Mouse (Mus musculus) hematopoietic stem cell, adult 5-6 weeks (primary cell): ENCODE measurements around the gene Mmp23. TPM values are rescaled to one million over a fixed set of nuclear protein-coding genes. Genes with fewer than 3 reads are reported as not detected.
"Not testable (repeated sequence)": the region's sequence is repeated elsewhere in the genome, so short reads cannot be mapped to it uniquely, and the experiment has no call there.

Source experiments
- ATAC-seq, 2 experiments: fragments of 125-278 bp in 1 of 2; replicated peaks in 1 of 2; 2 replicates each; pipeline ENCODE4 v1.8.0; 2016 to 2017; ENCODE audit warnings: inconsistent platforms in 2 of 2, mild to moderate bottlenecking in 2 of 2, moderate number of reproducible peaks in 2 of 2, low read depth in 1 of 2, moderate TSS enrichment in 1 of 2; ENCODE audit not compliant: low FRiP score in 2 of 2, poor library complexity in 2 of 2, severe bottlenecking in 2 of 2, insufficient read depth in 1 of 2, low TSS enrichment in 1 of 2
- total RNA-seq: library from RNA; stranded (forward); fragments of 172-1452, 232-1000 nt; gene quantifications from 2 replicates; pipeline ENCODE4 v1.2.3, GENCODE M21; 2017

The Mmp23 gene
- not detected in 2 replicates for total RNA-seq

- peak in 1 of 2 experiments; percentile 27; a peak in 2 of 4 replicates for ATAC-seq
Observed at GRCm38 (mm10) chr4:155653086-155653450, at the start of gene Mmp23. Gene Mmp23 (minus strand): TSS chr4:155653384.

GRCm38 (mm10) chr4:155700425-155700824 lies 47.2 kb upstream of the Mmp23 start:
- ATAC-seq: no peak

GRCm38 (mm10) chr4:155696261-155697255 lies 43.4 kb upstream of the Mmp23 start:
- ATAC-seq: no peak

GRCm38 (mm10) chr4:155695531-155696062 lies 42.4 kb upstream of the Mmp23 start:
- no peak for ATAC-seq

- peak; percentile 46 to 66; a peak in 3 of 4 replicates for ATAC-seq
Observed at GRCm38 (mm10) chr4:155694482-155695401, 41.6 kb upstream of the Mmp23 start.

DNA sequence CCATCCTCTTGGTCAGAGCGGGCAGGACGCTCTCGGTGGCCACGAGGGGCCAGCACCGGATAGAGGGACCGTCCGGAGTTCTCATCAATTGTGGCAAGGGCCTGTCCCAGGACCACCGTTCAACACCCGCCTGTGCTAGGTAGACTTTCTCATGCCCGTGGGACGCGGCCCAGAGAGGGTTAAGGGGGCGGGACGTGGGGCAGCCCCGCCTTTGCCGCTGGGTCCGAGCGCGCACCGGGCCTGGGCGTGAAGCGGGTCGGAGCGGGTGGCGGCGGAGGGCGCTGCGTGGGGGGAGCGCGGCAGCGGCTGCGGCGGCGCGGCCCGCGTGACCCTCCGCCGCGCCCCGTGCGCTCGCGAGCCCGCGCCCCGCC lies 40.9 kb upstream of the Mmp23 start, which contains the start of gene Fndc10:
Gene Fndc10, plus strand, starts transcription at position 232 of the 371 bp plus-strand sequence.
- ATAC-seq: peak in 1 of 2 experiments; percentile 46; a peak in 2 of 4 replicates

GRCm38 (mm10) chr4:155692421-155692820 lies 39.2 kb upstream of the Mmp23 start:
- no peak for ATAC-seq

GRCm38 (mm10) chr4:155690571-155691375 lies 37.6 kb upstream of the Mmp23 start:
- ATAC-seq: no peak

- not testable (repeated sequence) for ATAC-seq
Observed at GRCm38 (mm10) chr4:155687764-155688163, 34.6 kb upstream of the Mmp23 start.

- ATAC-seq: not testable (repeated sequence)
Observed at GRCm38 (mm10) chr4:155683670-155684277, 30.6 kb upstream of the Mmp23 start.

- ATAC-seq: peak in 1 of 2 experiments; percentile 45; a peak in 2 of 4 replicates
Observed at GRCm38 (mm10) chr4:155675991-155676390, 22.8 kb upstream of the Mmp23 start.

- ATAC-seq: no peak
Observed at GRCm38 (mm10) chr4:155672082-155672481, 18.9 kb upstream of the Mmp23 start.

DNA sequence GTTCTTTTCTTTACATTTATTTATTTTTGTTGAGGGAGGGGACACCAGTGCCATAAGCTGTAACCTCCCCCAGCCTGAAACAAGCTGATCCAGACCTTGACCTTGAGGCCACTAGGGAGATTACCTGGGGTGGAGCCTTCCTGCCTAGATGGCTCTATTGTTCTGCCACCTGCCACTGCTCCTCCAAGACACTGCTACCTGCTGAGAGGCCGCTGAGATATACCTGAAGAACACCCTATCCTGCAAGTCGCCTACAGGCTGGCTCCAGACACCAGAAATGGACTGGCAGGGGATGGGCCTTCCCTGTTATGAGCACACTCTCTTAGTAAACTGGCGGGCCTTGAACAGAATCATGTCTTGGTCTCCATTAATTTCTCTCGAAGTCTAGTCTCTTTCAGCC lies 17.1 kb upstream of the Mmp23 start:
- ATAC-seq: not testable (repeated sequence)

DNA sequence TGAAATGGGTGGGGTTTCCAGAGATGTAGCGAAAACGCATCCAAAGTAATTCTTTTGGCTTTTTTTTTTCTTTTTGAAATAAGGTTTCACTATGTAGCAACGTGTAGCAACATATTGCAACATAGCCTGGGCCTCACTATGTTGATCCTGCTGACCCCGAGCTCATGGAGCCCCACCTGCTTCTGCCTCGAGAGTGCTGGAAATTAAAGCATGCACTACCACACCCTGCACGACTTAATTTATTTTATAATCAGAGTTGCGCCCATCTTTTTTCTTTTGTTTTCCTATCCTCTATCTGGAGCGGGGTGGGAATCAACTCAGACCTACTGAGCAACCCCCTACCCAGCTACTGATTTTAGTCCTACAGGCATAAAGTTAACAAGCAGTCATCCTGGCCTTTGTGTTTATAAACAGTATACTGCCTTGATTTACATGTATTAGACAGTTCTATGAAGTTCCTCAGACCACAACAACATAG lies 16.5 kb upstream of the Mmp23 start:
- no peak for ATAC-seq

- peak; percentile 98 for ATAC-seq
Observed at GRCm38 (mm10) chr4:155668689-155669597, 15.8 kb upstream of the Mmp23 start, which contains the start of gene Mib2. Gene Mib2 (minus strand): TSS chr4:155669198.
